Mouse (Mus musculus) heart, postnatal 0 days (tissue): Measurements from ENCODE around the gene Pard3. TPM values are rescaled to one million over a fixed set of nuclear protein-coding genes. Genes with fewer than 3 reads are reported as not detected.

Experiments used
- ATAC-seq: fragments of 200-750 bp; cut with Nextera tagmentation; 2 replicates; pipeline ENCODE4 v1.8.0; 2017; ENCODE audit warnings: low read depth, moderate number of reproducible peaks, moderate library complexity; ENCODE audit not compliant: insufficient read depth
- DNase-seq: peaks from one replicate; pipeline ENCODE4 v3.0.0-alpha.2; 2016; ENCODE audit warnings: low spot score
- H3K27ac ChIP-seq: fragments of 300-500 bp; sonication (generic); 2 replicates; pipeline ENCODE4 v1.5.1; 2014; ENCODE audit warnings: low read depth, mild to moderate bottlenecking
- H3K27me3 ChIP-seq: fragments of 300-500 bp; sonication (generic); 2 replicates; pipeline ENCODE4 v1.6.1; 2014; ENCODE audit warnings: low read length, mixed read lengths; ENCODE audit not compliant: control insufficient read depth, insufficient read depth
- H3K36me3 ChIP-seq: fragments of 300-500 bp; sonication (generic); replicated peaks from 2 replicates; pipeline ENCODE4 v1.6.1; 2014; ENCODE audit warnings: low read length, mixed read lengths; ENCODE audit not compliant: control insufficient read depth, insufficient read depth
- H3K4me1 ChIP-seq: fragments of 300-500 bp; sonication (generic); 2 replicates; pipeline ENCODE4 v1.6.1; 2014; ENCODE audit warnings: antibody characterized with exemption; ENCODE audit not compliant: control insufficient read depth, insufficient read depth
- H3K4me2 ChIP-seq: fragments of 300-500 bp; sonication (generic); 2 replicates; pipeline ENCODE4 v1.6.1; 2014; ENCODE audit warnings: low read depth, mild to moderate bottlenecking, low read length, moderate library complexity
- H3K4me3 ChIP-seq: fragments of 300-500 bp; sonication (generic); 2 replicates; pipeline ENCODE4 v1.5.1; 2014; ENCODE audit warnings: low read depth, low read length
- H3K9ac ChIP-seq: fragments of 300-500 bp; sonication (generic); replicated peaks from 2 replicates; pipeline ENCODE4 v1.6.1; 2014; ENCODE audit warnings: low read depth, low read length, mixed read lengths
- H3K9me3 ChIP-seq: fragments of 300-500 bp; sonication (generic); replicated peaks from 2 replicates; pipeline ENCODE4 v1.6.1; 2016; ENCODE audit warnings: low read length; ENCODE audit not compliant: control insufficient read depth
- CTCF ChIP-seq: IDR thresholded peaks from 2 replicates; pipeline ENCODE4 v1.5.1; 2016; ENCODE audit warnings: antibody characterized with exemption, control low read depth, low read depth
- EP300 ChIP-seq: IDR thresholded peaks from 2 replicates; pipeline ENCODE4 v1.6.1; 2016; ENCODE audit warnings: antibody characterized with exemption, low read depth
- WGBS: fragments of 180-500 bp; shearing (Covaris S2); extraction: QIAGEN DNeasy Blood & Tissue Kit; methylation state at CpG from one replicate; pipeline ENCODE4 v1.1.7; 2014; 5-methylcytosine and 5-hydroxymethylcytosine counted together
- polyA plus RNA-seq: library from polyadenylated mRNA; unstranded; fragments of >200 nt; fragmentation: Nextera tagmentation; extraction: Ambion mirVana; gene quantifications from 2 replicates; pipeline ENCODE4 v1.2.1, GENCODE M21; 2015
- total RNA-seq: library from RNA; depleted of rRNA; stranded (reverse); fragments of >200 nt; gene quantifications from 2 replicates; pipeline ENCODE4 v1.2.3, GENCODE M21; 2014; ENCODE audit warnings: low replicate concordance

The Pard3 gene
- total and polyA plus RNA-seq, 2 experiments from 2014 or later, result 9.2 to 13.8 TPM

- ATAC-seq (no peak), DNase-seq (no peak)
- Histone ChIP-seq H3K36me3 (peaks cover 7% of the 10 kb centered on the region; the same call in 1 of the 2 replicates), H3K4me2 (no peak overlapping the region), H3K27me3 (no peaks in the 10 kb centered on the region), H3K4me3 (no peak overlapping the region), H3K27ac (no peak overlapping the region), H3K4me1 (peaks cover 9% of the 10 kb centered on the region; the same call in 1 of the 2 replicates), H3K9me3 (0 out of 2 replicates have a peak, but pooled peaks cover 6% of the 10 kb centered on the region), H3K9ac (no peak overlapping the region)
- WGBS, result 61% methylated on average over 3 of the region's 3 CpGs
- no peak for TF ChIP-seq CTCF
- no peak for TF ChIP-seq EP300
Observed at GRCm38 (mm10) chr8:127457901-127458300, 394.2 kb downstream of the Pard3 start.

DNA sequence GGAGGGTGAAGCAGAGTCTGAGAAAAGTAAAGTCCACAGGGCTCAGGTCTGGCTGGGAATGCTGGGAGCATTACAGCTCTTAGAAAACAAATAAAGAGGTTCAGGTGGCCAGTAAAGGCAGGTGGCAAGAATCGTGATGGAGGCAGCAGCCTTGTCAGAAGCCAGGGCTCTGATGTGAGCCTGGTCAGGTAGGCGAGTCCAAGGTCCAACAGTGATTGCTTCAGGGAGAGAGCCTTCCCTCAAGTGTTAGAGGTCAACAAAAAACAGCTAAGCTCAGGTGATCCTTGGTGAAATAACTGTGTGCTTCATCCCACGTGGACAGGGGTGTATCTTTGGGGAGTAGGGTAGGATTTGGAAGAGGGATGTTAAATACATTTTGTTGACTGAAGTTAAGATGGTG is 397.5 kb downstream of the Pard3 start:
- H3K36me3 ChIP-seq, result peaks cover 7% of the 10 kb centered on the region; the same call in 1 of the 2 replicates
- peaks cover 9% of the 10 kb centered on the region; the same call in 1 of the 2 replicates for H3K4me1 ChIP-seq
- ATAC-seq, result no peak
- 84% methylated on average over 3 of the region's 3 CpGs for WGBS
- H3K4me3 ChIP-seq, result no peak overlapping the region
- H3K27me3 ChIP-seq, result no peaks in the 10 kb centered on the region
- no peak for DNase-seq
- TF ChIP-seq CTCF (no peak), EP300 (no peak)
- H3K9me3 ChIP-seq, result no peaks in the 10 kb centered on the region
- no peak overlapping the region for H3K4me2 ChIP-seq
- no peak overlapping the region for H3K27ac ChIP-seq
- H3K9ac ChIP-seq, result no peak overlapping the region

GRCm38 (mm10) chr8:127462378-127462935 is 398.8 kb downstream of the Pard3 start:
- ATAC-seq, result no peak
- H3K27ac ChIP-seq, result no peak overlapping the region
- WGBS, result 57% methylated on average over 2 of the region's 2 CpGs
- no peak for DNase-seq
- TF ChIP-seq EP300 (no peak), CTCF (no peak)
- no peak overlapping the region for H3K4me3 ChIP-seq
- no peaks in the 10 kb centered on the region for H3K27me3 ChIP-seq
- no peaks in the 10 kb centered on the region for H3K9me3 ChIP-seq
- peaks cover 9% of the 10 kb centered on the region; the same call in 1 of the 2 replicates for H3K4me1 ChIP-seq
- H3K4me2 ChIP-seq, result no peak overlapping the region
- peaks cover 7% of the 10 kb centered on the region; the same call in 1 of the 2 replicates for H3K36me3 ChIP-seq
- H3K9ac ChIP-seq, result no peak overlapping the region

DNA sequence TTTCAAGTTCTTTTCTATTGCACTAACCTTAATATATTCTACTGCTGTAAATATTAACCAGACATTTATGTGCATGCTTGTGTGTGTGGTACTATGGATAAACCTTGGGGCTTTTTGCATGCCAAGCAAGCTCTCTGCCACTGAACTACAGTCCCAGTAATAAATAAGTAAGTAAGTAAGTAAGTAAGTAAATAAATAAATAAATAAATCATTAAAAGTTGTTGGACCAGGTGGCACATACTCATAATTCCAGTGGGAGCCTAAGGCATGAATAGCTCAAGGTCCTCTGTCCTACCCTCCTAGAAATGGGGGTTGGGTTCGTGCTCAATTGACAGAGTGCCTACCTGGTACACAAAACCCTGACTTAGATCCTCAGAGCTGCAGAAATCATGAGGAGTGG is 400.6 kb downstream of the Pard3 start:
- no peak for DNase-seq
- no peak for TF ChIP-seq EP300
- TF ChIP-seq CTCF, result no peak
- no peak overlapping the region for H3K9ac ChIP-seq
- H3K4me3 ChIP-seq, result no peak overlapping the region
- peaks cover 7% of the 10 kb centered on the region; the same call in 1 of the 2 replicates for H3K36me3 ChIP-seq
- 97% methylated on average over 1 of the region's 1 CpGs for WGBS
- no peak for ATAC-seq
- no peaks in the 10 kb centered on the region for H3K27me3 ChIP-seq
- H3K27ac ChIP-seq, result no peak overlapping the region
- H3K4me1 ChIP-seq, result peaks cover 9% of the 10 kb centered on the region; the same call in 1 of the 2 replicates
- H3K4me2 ChIP-seq, result no peak overlapping the region
- H3K9me3 ChIP-seq, result no peaks in the 10 kb centered on the region

- no peak overlapping the region for H3K4me3 ChIP-seq
- DNase-seq (peak; percentile 10), ATAC-seq (peak; percentile 88)
- H3K9me3 ChIP-seq, result no peaks in the 10 kb centered on the region
- H3K36me3 ChIP-seq, result peaks cover 6% of the 10 kb centered on the region; the same call in 1 of the 2 replicates
- H3K27me3 ChIP-seq, result no peaks in the 10 kb centered on the region
- 23% methylated on average over 2 of the region's 2 CpGs for WGBS
- peaks cover 4% of the 10 kb centered on the region; the same call in 1 of the 2 replicates for H3K4me1 ChIP-seq
- no peak overlapping the region for H3K9ac ChIP-seq
- TF ChIP-seq EP300 (no peak), CTCF (no peak)
- H3K4me2 ChIP-seq, result no peak overlapping the region
- H3K27ac ChIP-seq, result no peak overlapping the region
Observed at GRCm38 (mm10) chr8:127472204-127472603, 408.5 kb downstream of the Pard3 start.

- peak overlapping the region; percentile 65 for H3K27ac ChIP-seq
Observed at GRCm38 (mm10) chr8:127480003-127480402, 416.3 kb downstream of the Pard3 start.

More at GRCm38 (mm10) chr8:127480003-127480402, 416.3 kb downstream of the Pard3 start:
- Histone ChIP-seq H3K9me3 (no peaks in the 10 kb centered on the region), H3K4me3 (no peak overlapping the region), H3K36me3 (no peaks in the 10 kb centered on the region; the same call in 1 of the 2 replicates), H3K4me1 (peaks cover 21% of the 10 kb centered on the region; the same call in 1 of the 2 replicates), H3K9ac (no peak overlapping the region), H3K4me2 (no peak overlapping the region), H3K27me3 (no peaks in the 10 kb centered on the region)
- TF ChIP-seq CTCF (no peak), EP300 (no peak)
- peak; percentile 60 for DNase-seq
- 46% methylated on average over 2 of the region's 2 CpGs for WGBS
- ATAC-seq, result peak; percentile 79
